Mouse (Mus musculus) layer of hippocampus, adult 11-12 months (tissue): ENCODE data around the gene Ctsf.
A peak's percentile ranks its signal among the peaks of the same experiment; 100 is the strongest.
"Not testable (repeated sequence)": the region's sequence is repeated elsewhere in the genome, so short reads cannot be mapped to it uniquely, and the experiment has no call there.

ENCODE experiments used
- DNase-seq: peaks from one replicate; pipeline ENCODE4 v3.0.0; 2022; ENCODE audit warnings: low spot score

Gene Ctsf

GRCm38 (mm10) chr19:4850281-4850680 lies 4.6 kb upstream of the Ctsf start:
- DNase-seq = no peak

- DNase-seq = no peak
These were observed 515 bp downstream of the Ctsf start for GRCm38 (mm10) chr19:4855470-4855820.

- no peak for DNase-seq
These were observed 1.0 kb downstream of the Ctsf start for GRCm38 (mm10) chr19:4855951-4856350.

GRCm38 (mm10) chr19:4859081-4859480 lies 4.2 kb downstream of the Ctsf start:
- DNase-seq = no peak

- no peak for DNase-seq
These were observed 8.1 kb downstream of the Ctsf start for GRCm38 (mm10) chr19:4863048-4863447.

GRCm38 (mm10) chr19:4865147-4865546 lies 10.2 kb downstream of the Ctsf start:
- no peak for DNase-seq

GRCm38 (mm10) chr19:4874613-4875012 lies 19.7 kb downstream of the Ctsf start:
- not testable (repeated sequence) for DNase-seq

- no peak for DNase-seq
These were observed 21.3 kb downstream of the Ctsf start for GRCm38 (mm10) chr19:4876241-4876640.

GRCm38 (mm10) chr19:4876755-4877154 lies 21.8 kb downstream of the Ctsf start:
- no peak for DNase-seq

- no peak for DNase-seq
These were observed 22.9 kb downstream of the Ctsf start, which contains the start of gene Actn3 for GRCm38 (mm10) chr19:4877785-4878184. Gene Actn3 (minus strand): TSS chr19:4877909.

GRCm38 (mm10) chr19:4878405-4879323 lies 23.7 kb downstream of the Ctsf start, which contains the start of gene Zdhhc24:
Gene Zdhhc24 (plus strand): TSS chr19:4878668.
- DNase-seq = peak; percentile 96

GRCm38 (mm10) chr19:4879324-4879703 lies 24.4 kb downstream of the Ctsf start:
- DNase-seq = no peak

- DNase-seq = no peak
These were observed 29.0 kb downstream of the Ctsf start for GRCm38 (mm10) chr19:4883961-4884360.

GRCm38 (mm10) chr19:4889791-4890190 lies 34.9 kb downstream of the Ctsf start:
- no peak for DNase-seq

GRCm38 (mm10) chr19:4891798-4892197 lies 36.9 kb downstream of the Ctsf start:
- no peak for DNase-seq

GRCm38 (mm10) chr19:4896780-4897520 lies 42.0 kb downstream of the Ctsf start:
- DNase-seq = no peak

GRCm38 (mm10) chr19:4898972-4899371 lies 44.0 kb downstream of the Ctsf start:
- DNase-seq = no peak

GRCm38 (mm10) chr19:4899888-4900287 lies 45.0 kb downstream of the Ctsf start:
- DNase-seq = no peak

- peak; percentile 81 for DNase-seq
These were observed 51.3 kb downstream of the Ctsf start, which contains the start of gene Bbs1 for GRCm38 (mm10) chr19:4905979-4906794. Gene Bbs1 (minus strand): TSS chr19:4906628.

GRCm38 (mm10) chr19:4908107-4908506 lies 53.2 kb downstream of the Ctsf start:
- no peak for DNase-seq

- DNase-seq = no peak
These were observed 54.4 kb downstream of the Ctsf start for GRCm38 (mm10) chr19:4909376-4909775.
